Mouse (Mus musculus) ES-Bruce4 (cell line): ENCODE measurements around the gene Prr14l.

Experiments
- CTCF ChIP-seq: IDR thresholded peaks from one replicate; pipeline ENCODE4 v1.8.1; 2011; ENCODE audit warnings: low read depth, low read length
- EP300 ChIP-seq: IDR thresholded peaks from 2 replicates; pipeline ENCODE4 v1.6.1; 2011; ENCODE audit warnings: low read depth, low read length; ENCODE audit not compliant: insufficient read depth
- POLR2A ChIP-seq: IDR thresholded peaks from one replicate; pipeline ENCODE4 v1.8.1; 2011; ENCODE audit warnings: low read length; ENCODE audit not compliant: insufficient read depth

GRCm38 (mm10) chr5:32815396-32815795 lies 38.7 kb downstream of the Prr14l start:
- no peak for TF ChIP-seq CTCF
- TF ChIP-seq POLR2A: no peak
- TF ChIP-seq EP300: no peak
